Mouse (Mus musculus) hematopoietic stem cell, adult 5-6 weeks (primary cell): ENCODE measurements around the gene Ndufb11. TPM values are rescaled to one million over a fixed set of nuclear protein-coding genes. Genes with fewer than 3 reads are reported as not detected.

ENCODE experiments used
- total RNA-seq: library from RNA; stranded (forward); fragments of 172-1452, 232-1000 nt; gene quantifications from 2 replicates; pipeline ENCODE4 v1.2.3, GENCODE M21; 2017

The Ndufb11 gene
- total RNA-seq, 1 experiment from 2014 or later, result 60.1 TPM

Other genes starting within 250 kb of the Ndufb11 start
- 14.4 and 15.6 TPM in 2 replicates for gene Jade3, start 191.9 kb downstream of the Ndufb11 start, total RNA-seq
- gene Rgn, start 67.8 kb downstream of the Ndufb11 start, total RNA-seq, result not detected in 2 replicates
- gene Rbm10, start 116 bp downstream of the Ndufb11 start, total RNA-seq, result 57.2 and 63.5 TPM in 2 replicates
- 144 and 174 TPM in 2 replicates for gene Uba1, start 40.7 kb upstream of the Ndufb11 start, total RNA-seq
- 37.0 and 41.0 TPM in 2 replicates for gene Cdk16, start 70.3 kb upstream of the Ndufb11 start, total RNA-seq
- 36.5 and 44.2 TPM in 2 replicates for gene Usp11, start 86.3 kb upstream of the Ndufb11 start, total RNA-seq
- gene Araf, start 180.2 kb upstream of the Ndufb11 start, total RNA-seq, result 38.7 and 51.7 TPM in 2 replicates